Comparison of ENCODE assay signal across 8 mouse cellular contexts in the genomic region with DNA sequence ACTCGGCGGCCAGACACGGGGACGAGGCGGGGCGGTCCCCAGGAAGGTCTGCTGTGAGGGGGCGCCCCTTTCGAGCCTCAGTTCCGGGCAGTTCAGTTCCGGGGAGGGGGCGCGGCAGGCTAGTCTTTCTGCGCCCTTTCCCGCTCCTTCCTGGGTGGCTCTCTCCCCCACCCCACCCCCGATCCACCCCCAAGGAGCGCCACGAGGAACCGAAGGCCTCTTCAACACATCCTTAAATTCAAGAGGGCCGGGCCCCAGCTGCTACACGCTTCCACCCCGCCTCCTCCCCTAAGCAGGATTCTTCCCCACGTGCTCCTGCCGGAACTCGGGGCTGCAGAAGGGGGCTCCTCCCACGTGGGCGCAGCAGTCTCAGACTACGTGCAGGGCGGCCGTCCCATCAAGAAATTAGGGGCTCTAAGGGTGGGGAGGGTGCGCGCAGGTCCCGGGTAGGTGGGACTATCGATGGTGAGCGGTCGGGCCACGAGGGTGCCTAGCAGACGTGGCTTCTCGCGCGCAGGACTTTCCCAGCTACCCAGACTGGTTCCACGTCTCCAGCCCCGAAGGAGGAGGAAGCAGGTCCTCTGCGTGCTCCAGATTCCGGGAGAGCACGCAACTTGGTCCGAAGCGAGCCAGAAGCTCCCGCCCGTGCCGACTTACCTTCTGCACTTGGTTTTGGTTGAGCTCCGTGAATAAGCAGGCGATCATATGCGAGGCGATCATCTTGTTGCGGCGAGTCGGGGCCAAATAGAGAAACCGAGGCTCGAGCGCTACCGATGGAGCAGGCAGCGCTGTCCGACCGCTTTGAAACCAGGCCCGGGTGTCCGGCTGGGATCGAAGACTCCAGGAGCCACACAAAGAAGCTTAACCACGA. TPM values are rescaled to one million over a fixed set of nuclear protein-coding genes. Genes with fewer than 3 reads are reported as not detected.
DNase-seq lines count a peak whose midpoint lies in the region; ATAC-seq and TF ChIP-seq lines count a peak whose summit lies in the region.

No protein-coding gene starts in this region.

- DNase-seq in 416B (ENCODE audit: low read depth), result peak; percentile 85
- peak; percentile 83 for DNase-seq in embryonic facial prominence, embryonic 10.5 days (ENCODE audit: low spot score)
- DNase-seq in heart, postnatal 4 days, result peak; percentile 51
- DNase-seq in liver, adult 2 months (ENCODE audit: extremely low read depth, low read depth, low spot score), result no peak
- peak; percentile 83 for DNase-seq in testis, postnatal 14 days (ENCODE audit: low spot score)
- DNase-seq in layer of hippocampus, adult 9-10 months (ENCODE audit: low spot score), result no peak

- H3K4me2 ChIP-seq in midbrain, embryonic 16.5 days (ENCODE audit: low read length), result peak overlapping the region; percentile 97

- ATAC-seq in midbrain, embryonic 16.5 days, result peak; percentile 38

- H3K79me2 ChIP-seq in liver, adult 2 months (ENCODE audit: control insufficient read depth, insufficient read depth, low read length), result no peaks in the 10 kb centered on the region

- peaks cover under 1% of the 10 kb centered on the region for H3K4me1 ChIP-seq in ES-Bruce4 (ENCODE audit: control insufficient read depth, insufficient read depth, low read length)
- H3K4me1 ChIP-seq in embryonic facial prominence, embryonic 10.5 days, result peaks cover 39% of the 10 kb centered on the region
- H3K4me1 ChIP-seq in liver, adult 2 months (ENCODE audit: control insufficient read depth, insufficient read depth, low read length), result no peaks in the 10 kb centered on the region
- H3K4me1 ChIP-seq in midbrain, embryonic 16.5 days (ENCODE audit: control insufficient read depth, insufficient read depth, low read length), result peaks cover 15% of the 10 kb centered on the region

- peak overlapping the region; percentile 82 for H3K4me3 ChIP-seq in ES-Bruce4 (ENCODE audit: low read depth, low read length)
- peak overlapping the region; percentile 73 for H3K4me3 ChIP-seq in embryonic facial prominence, embryonic 10.5 days
- peak overlapping the region; percentile 53 for H3K4me3 ChIP-seq in liver, adult 2 months (ENCODE audit: insufficient read depth, low read depth, low read length)
- H3K4me3 ChIP-seq in midbrain, embryonic 16.5 days (ENCODE audit: low read depth, low read length), result peak overlapping the region; percentile 44

- no peak; the same call in 1 of the 2 replicates for TF ChIP-seq EP300 in ES-Bruce4 (IDR thresholded peaks at IDR 0.05; ENCODE audit: insufficient read depth, low read depth, low read length)

- TF ChIP-seq POLR2A in ES-Bruce4 (IDR thresholded peaks at IDR 0.05; ENCODE audit: insufficient read depth, low read length), result no peak
- no peak for TF ChIP-seq POLR2A in liver, adult 2 months (IDR thresholded peaks at IDR 0.05; ENCODE audit: extremely low read depth, insufficient read depth, low read length)

- no peaks in the 10 kb centered on the region for H3K9me3 ChIP-seq in ES-Bruce4 (replicated peaks; ENCODE audit: control insufficient read depth, insufficient read depth, low read length, poor library complexity, severe bottlenecking)
- no peaks in the 10 kb centered on the region for H3K9me3 ChIP-seq in embryonic facial prominence, embryonic 10.5 days
- no peaks in the 10 kb centered on the region for H3K9me3 ChIP-seq in midbrain, embryonic 16.5 days (replicated peaks; ENCODE audit: control insufficient read depth, low read length, poor library complexity, severe bottlenecking)

- H3K36me3 ChIP-seq in ES-Bruce4 (ENCODE audit: control insufficient read depth, insufficient read depth, low read length, poor library complexity, severe bottlenecking), result peaks cover 1% of the 10 kb centered on the region; the same call in 1 of the 2 replicates
- 0 out of 2 replicates have a peak, but pooled peaks cover 1% of the 10 kb centered on the region for H3K36me3 ChIP-seq in embryonic facial prominence, embryonic 10.5 days (replicated peaks)
- no peaks in the 10 kb centered on the region for H3K36me3 ChIP-seq in liver, adult 2 months (ENCODE audit: control insufficient read depth, insufficient read depth, low read length)
- no peaks in the 10 kb centered on the region for H3K36me3 ChIP-seq in midbrain, embryonic 16.5 days (ENCODE audit: control insufficient read depth, insufficient read depth, low read length)

- H3K27me3 ChIP-seq in ES-Bruce4 (ENCODE audit: control insufficient read depth, insufficient read depth, low read length, poor library complexity, severe bottlenecking), result no peaks in the 10 kb centered on the region
- peaks cover 10% of the 10 kb centered on the region for H3K27me3 ChIP-seq in embryonic facial prominence, embryonic 10.5 days (replicated peaks; ENCODE audit: low read depth, poor library complexity, severe bottlenecking)
- no peaks in the 10 kb centered on the region for H3K27me3 ChIP-seq in liver, adult 2 months (ENCODE audit: control insufficient read depth, insufficient read depth, low read length)
- H3K27me3 ChIP-seq in midbrain, embryonic 16.5 days (ENCODE audit: control insufficient read depth, insufficient read depth, low read depth, low read length), result peaks cover 7% of the 10 kb centered on the region; the same call in 1 of the 2 replicates

- WGBS in embryonic facial prominence, embryonic 10.5 days, result under 1% methylated on average over 68 of the region's 68 CpGs
- 2% methylated on average over 68 of the region's 68 CpGs for WGBS in liver, adult 2 months
- WGBS in midbrain, embryonic 16.5 days, result under 1% methylated on average over 67 of the region's 68 CpGs

- H3K27ac ChIP-seq in ES-Bruce4 (ENCODE audit: insufficient read depth, low read length), result peak overlapping the region; percentile 89
- H3K27ac ChIP-seq in embryonic facial prominence, embryonic 10.5 days (replicated peaks), result peak overlapping the region; percentile 86
- no peak overlapping the region for H3K27ac ChIP-seq in liver, adult 2 months (replicated peaks; ENCODE audit: insufficient read depth, low read depth, low read length)
- no peak overlapping the region for H3K27ac ChIP-seq in midbrain, embryonic 16.5 days (ENCODE audit: low read length)

- TF ChIP-seq CTCF in ES-Bruce4 (IDR thresholded peaks at IDR 0.05; ENCODE audit: low read depth, low read length), result no peak
- no peak for TF ChIP-seq CTCF in liver, adult 2 months (IDR thresholded peaks at IDR 0.05; ENCODE audit: low read depth, low read length)

- peak overlapping the region; percentile 78 for H3K9ac ChIP-seq in ES-Bruce4 (ENCODE audit: low read depth, poor library complexity, severe bottlenecking)
- H3K9ac ChIP-seq in liver, adult 2 months (ENCODE audit: low read depth, low read length), result peak overlapping the region; percentile 52
- H3K9ac ChIP-seq in midbrain, embryonic 16.5 days (ENCODE audit: low read depth, low read length), result peak overlapping the region; percentile 42

RNA-seq across cellular contexts. Expression of gene Hk2, which starts 0.8 kb away (rescaled TPM):
- polyA plus RNA-seq in ES-Bruce4 (2011; ENCODE audit: insufficient read depth, insufficient read length, low read depth, missing spikeins), result 78.6 and 83.0 TPM in 2 replicates
- polyA plus RNA-seq in embryonic facial prominence, embryonic 10.5 days (2016; fragmentation: Nextera tagmentation; extraction: Ambion mirVana), result 27.7 and 32.3 TPM in 2 replicates
- total RNA-seq in heart, postnatal 4 days (2021), result 10 to 100 TPM; 86.8 to 96.6 TPM
- total RNA-seq in liver, adult 2 months (2014; rRNA removed), result 1.0 and 1.3 TPM in 2 replicates
- polyA plus RNA-seq in liver, adult 2 months (2012; rRNA removed), result 0.54 and 0.87 TPM in 2 replicates
- polyA plus RNA-seq in midbrain, embryonic 16.5 days (2015; fragmentation: Nextera tagmentation; extraction: Ambion mirVana), result 1.3 and 1.7 TPM in 2 replicates

Comparison
In these comparisons a context has a peak if more than half of its experiments do, and no peak if none do; other contexts are left out.
1. DNase-seq: peak in 416B (single experiment), embryonic facial prominence, embryonic 10.5 days (single experiment), heart, postnatal 4 days (single experiment) and testis, postnatal 14 days (single experiment); none in liver, adult 2 months (single experiment) and layer of hippocampus, adult 9-10 months (single experiment).
2. H3K27ac ChIP-seq: peak in ES-Bruce4 (single experiment) and embryonic facial prominence, embryonic 10.5 days (single experiment); none in liver, adult 2 months (single experiment) and midbrain, embryonic 16.5 days (single experiment).
3. RNA of gene Hk2, which starts 0.8 kb away (polyA plus RNA-seq): 78.6 to 83.0 TPM in ES-Bruce4 and 27.7 to 32.3 TPM in embryonic facial prominence, embryonic 10.5 days; 1.3 to 1.7 TPM in midbrain, embryonic 16.5 days and 0.54 to 0.87 TPM in liver, adult 2 months; every median in the first group is over 10 times any median in the second.
4. Peak in every context shown above with its lines, with median percentiles within 50 percentile points of each other: H3K4me3 ChIP-seq and H3K9ac ChIP-seq.